Mouse (Mus musculus): Measurements from ENCODE around the gene Fnbp4.
"Not testable (repeated sequence)": the region's sequence is repeated elsewhere in the genome, so short reads cannot be mapped to it uniquely, and the experiment has no call there.

Fnbp4 gene

GRCm38 (mm10) chr2:90782458-90782857 lies 37.3 kb downstream of the Fnbp4 start, which contains the start of gene Agbl2:
TSS of gene Agbl2 (plus strand) at chr2:90782727.
- CTCF ChIA-PET: no interaction called here

- CTCF ChIA-PET: no interaction called here
These were observed 37.8 kb downstream of the Fnbp4 start for GRCm38 (mm10) chr2:90782901-90783486.

- CTCF ChIA-PET: interaction anchor here (0.6 kb wide), 1 partner anchor 11 kb away, joined by 4 read pairs; no protein-coding TSS in a partner anchor
These were observed 43.0 kb downstream of the Fnbp4 start for GRCm38 (mm10) chr2:90788126-90788525.

DNA sequence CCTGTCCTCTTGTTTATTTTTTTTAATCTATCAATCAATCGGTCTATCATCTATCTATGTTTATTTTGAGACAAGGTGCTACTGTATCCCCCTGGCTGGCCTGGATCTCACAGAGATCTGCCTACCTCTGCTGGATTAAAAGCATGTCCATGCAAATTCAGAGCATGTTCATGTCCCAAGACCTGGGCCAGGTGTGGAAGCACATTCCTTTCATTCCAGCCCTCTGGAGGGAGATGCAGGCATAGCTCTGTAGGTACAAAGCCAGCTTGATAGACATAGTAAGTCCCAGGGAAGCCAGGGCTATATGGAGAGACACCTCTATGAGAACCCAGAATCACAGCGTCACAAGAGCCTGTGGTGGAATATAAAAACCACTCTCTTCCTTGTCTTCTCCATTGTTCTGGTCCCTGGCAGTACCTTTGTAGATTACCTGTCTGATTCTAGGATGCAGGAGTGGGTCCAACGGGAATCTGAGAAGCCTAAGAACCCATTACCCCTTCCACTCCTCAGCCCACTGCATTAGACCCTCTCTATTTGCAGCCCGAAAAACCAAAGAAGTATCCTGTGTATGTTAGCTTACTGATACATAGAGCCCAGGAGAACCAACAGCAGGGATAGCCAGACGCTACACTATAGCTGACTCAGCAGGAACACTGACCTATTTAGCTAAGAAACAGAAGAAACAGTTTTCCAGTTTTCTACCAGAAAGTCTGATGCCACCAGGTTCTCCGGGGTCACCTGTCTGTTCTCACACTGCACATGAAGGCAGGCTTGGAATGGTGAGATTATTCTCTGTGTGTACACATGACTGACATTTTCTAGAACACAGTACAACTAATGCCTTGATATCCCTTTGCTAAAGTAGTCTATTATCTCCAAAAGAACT lies 63.3 kb downstream of the Fnbp4 start:
- CTCF ChIA-PET: no interaction called here

DNA sequence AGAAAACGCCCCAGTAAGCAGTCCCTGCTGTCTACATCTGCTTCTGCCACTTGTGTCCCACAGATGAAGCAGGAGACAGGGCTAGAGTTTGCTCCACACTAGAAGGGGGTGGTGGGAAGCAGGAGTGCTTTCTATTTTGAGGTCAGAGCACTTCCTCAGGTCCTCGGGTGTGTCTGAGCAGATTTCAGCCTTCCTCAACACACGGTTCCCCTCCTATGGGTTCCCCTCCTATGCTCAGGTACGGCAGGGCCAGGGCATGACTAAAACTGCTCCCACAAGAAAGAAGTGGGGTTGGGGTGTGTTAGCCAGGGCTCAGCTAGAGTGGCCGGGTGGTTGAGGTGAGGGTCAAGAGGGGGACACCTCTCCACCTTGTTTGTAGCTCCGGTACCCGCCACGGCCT lies 65.6 kb downstream of the Fnbp4 start:
- CTCF ChIA-PET: no interaction called here

DNA sequence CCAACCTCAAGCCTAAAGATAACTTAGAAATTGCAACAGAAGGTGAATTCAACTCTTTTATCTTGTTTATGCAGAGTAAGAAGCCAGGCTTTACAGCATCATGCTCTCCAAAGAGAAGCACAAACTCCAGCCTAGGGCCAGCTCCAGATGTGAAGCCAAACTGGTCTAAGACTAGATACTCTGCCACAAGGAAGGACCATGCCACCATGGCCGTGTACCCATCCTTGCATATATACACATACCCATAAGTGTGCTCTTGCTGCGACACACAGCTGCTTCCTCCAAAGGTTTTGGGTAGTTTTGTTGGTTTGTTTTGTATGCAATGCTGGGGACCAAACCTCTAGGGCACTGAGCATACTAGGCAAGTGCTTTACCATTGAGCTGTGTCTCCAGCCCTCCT lies 70.1 kb downstream of the Fnbp4 start:
- CTCF ChIA-PET: no interaction called here

GRCm38 (mm10) chr2:90816144-90816543 lies 71.0 kb downstream of the Fnbp4 start:
- CTCF ChIA-PET: no interaction called here

- CTCF ChIA-PET: interaction anchor here (0.9 kb wide), 1 partner anchor 12 kb away, joined by 5 read pairs; no protein-coding TSS in a partner anchor
These were observed 73.5 kb downstream of the Fnbp4 start for GRCm38 (mm10) chr2:90818710-90819109.

GRCm38 (mm10) chr2:90820894-90821293 lies 75.7 kb downstream of the Fnbp4 start:
- CTCF ChIA-PET: interaction anchor here (0.7 kb wide), 1 partner anchor 508 kb away, joined by 4 read pairs; no protein-coding TSS in a partner anchor

GRCm38 (mm10) chr2:90822978-90823377 lies 77.8 kb downstream of the Fnbp4 start:
- CTCF ChIA-PET: interaction anchor here (0.7 kb wide), 1 partner anchor 63 kb away, joined by 3 read pairs; the partner anchor contains the start of gene C1qtnf4

GRCm38 (mm10) chr2:90823781-90824180 lies 78.6 kb downstream of the Fnbp4 start:
- CTCF ChIA-PET: no interaction called here

GRCm38 (mm10) chr2:90824528-90824927 lies 79.4 kb downstream of the Fnbp4 start:
- CTCF ChIA-PET: not testable (repeated sequence)

DNA sequence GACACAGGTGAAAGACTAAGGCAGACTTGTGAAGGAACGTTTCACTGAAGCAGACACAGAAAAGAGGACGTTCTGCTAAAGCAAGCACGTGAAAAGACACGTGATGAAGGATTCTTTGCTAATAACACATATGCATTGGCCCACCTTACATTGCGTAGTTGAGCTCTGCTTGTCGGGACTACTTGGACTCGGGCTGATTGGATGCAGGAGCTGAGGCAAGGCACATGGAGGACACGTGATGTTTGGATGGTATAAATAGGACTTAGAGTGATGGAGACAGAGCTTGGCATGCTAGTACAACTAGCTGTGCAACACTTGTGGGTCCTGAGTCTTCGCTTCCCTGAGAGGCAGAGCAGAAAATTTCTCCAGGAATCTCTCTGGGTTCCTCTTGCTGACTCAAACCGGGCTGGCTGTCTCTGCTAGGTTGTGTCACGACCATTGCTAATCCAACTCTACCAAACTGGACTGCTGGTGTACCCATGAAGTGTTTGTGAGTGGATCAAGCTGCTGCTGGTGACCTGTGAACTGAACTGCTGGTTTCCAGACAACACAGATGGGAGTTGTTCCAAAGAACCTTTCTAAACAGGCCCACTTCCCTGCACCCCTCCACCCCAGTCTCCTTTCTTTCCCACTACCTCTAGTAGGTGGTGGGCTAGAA lies 80.5 kb downstream of the Fnbp4 start:
- CTCF ChIA-PET: no interaction called here

DNA sequence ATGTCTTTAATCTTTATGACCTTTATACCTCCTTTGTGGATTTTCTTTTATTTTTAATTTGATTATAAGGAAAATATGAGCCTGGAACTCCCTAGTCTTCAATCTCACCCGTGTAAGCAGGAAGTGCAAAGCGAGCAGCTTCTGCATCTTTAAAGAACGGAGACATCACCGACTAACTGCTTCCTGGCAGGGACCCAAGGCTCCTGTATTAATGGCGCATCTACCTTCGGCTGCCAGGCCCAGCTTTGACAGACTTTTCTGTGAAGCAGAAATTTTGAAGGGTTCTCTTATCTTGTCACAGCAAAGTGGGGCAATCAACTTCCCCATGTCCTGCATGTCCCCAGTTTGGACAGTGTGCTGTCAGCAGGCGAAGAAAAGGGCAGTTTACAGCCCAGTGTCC lies 83.6 kb downstream of the Fnbp4 start:
- CTCF ChIA-PET: no interaction called here

Data from spleen, embryonic (tissue).